ENCODE assay signal across 31 mouse cellular contexts in the genomic region with DNA sequence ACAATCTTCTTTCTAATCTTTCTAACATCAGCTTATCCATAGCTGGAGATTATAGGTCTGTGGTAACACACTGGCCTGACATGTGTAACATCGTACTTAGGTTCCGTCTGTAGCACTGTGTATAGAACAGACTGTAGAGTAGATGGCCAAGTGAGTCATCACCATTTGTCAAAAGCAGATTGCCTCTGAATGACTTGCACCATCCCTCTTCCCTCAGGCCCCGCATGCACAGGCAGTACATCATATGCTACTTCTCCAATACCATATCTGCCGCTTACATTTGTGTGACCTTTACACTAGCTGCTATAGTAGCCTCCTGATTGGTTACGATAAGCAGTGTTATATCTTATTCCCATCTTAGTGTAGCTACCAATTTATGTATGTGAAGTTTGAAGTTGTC. TPM values are rescaled to one million over a fixed set of nuclear protein-coding genes. Genes with fewer than 3 reads are reported as not detected.
A peak's percentile ranks its signal among the peaks of the same experiment; 100 is the strongest.
DNase-seq lines count a peak whose midpoint lies in the region; ATAC-seq and TF ChIP-seq lines count a peak whose summit lies in the region.
"Had no signal": no experiment of that assay in that cellular context is flagged by ENCODE, and none has a peak within 500 bp of the region (broad histone marks: within the 10 kb centered on the region; RNA-seq: fewer than 3 reads in every experiment).

No protein-coding gene starts in this region.

- H3K4me1 ChIP-seq in forebrain, postnatal 0 days (ENCODE audit: insufficient read depth), result no peaks in the 10 kb centered on the region
- no peaks in the 10 kb centered on the region for H3K4me1 ChIP-seq in forebrain, embryonic 14.5 days (ENCODE audit: control insufficient read depth, insufficient read depth, low read length)
- peaks cover 21% of the 10 kb centered on the region for H3K4me1 ChIP-seq in megakaryocyte, embryonic 14.5 days
- H3K4me1 ChIP-seq: embryonic facial prominence, embryonic 10.5 days; embryonic facial prominence, embryonic 15.5 days; forebrain, embryonic 13.5 days; hindbrain, embryonic 10.5 days; kidney, embryonic 15.5 days; limb, embryonic 12.5 days; liver, embryonic 15.5 days; lung, embryonic 15.5 days; midbrain, embryonic 13.5 days had no signal

- TF ChIP-seq CTCF in forebrain, postnatal 0 days (IDR thresholded peaks at IDR 0.05; ENCODE audit: low read depth), result no peak

- no peak overlapping the region for H3K4me2 ChIP-seq in forebrain, postnatal 0 days (ENCODE audit: low read depth)
- H3K4me2 ChIP-seq in forebrain, embryonic 14.5 days (ENCODE audit: low read length), result no peak overlapping the region
- H3K4me2 ChIP-seq: embryonic facial prominence, embryonic 15.5 days; forebrain, embryonic 13.5 days; heart, embryonic 13.5 days; hindbrain, embryonic 15.5 days; kidney, embryonic 15.5 days; limb, embryonic 12.5 days; liver, embryonic 15.5 days; lung, embryonic 15.5 days; midbrain, embryonic 13.5 days had no signal

- no peak overlapping the region for H3K4me3 ChIP-seq in forebrain, postnatal 0 days (ENCODE audit: low read depth, low read length)
- no peak overlapping the region for H3K4me3 ChIP-seq in forebrain, embryonic 14.5 days (ENCODE audit: low read depth, low read length)
- peak overlapping the region; percentile 15 for H3K4me3 ChIP-seq in megakaryocyte, embryonic 14.5 days (replicated peaks)
- H3K4me3 ChIP-seq: embryonic facial prominence, embryonic 10.5 days; embryonic facial prominence, embryonic 15.5 days; forebrain, embryonic 13.5 days; heart, embryonic 13.5 days; hindbrain, embryonic 10.5 days; hindbrain, embryonic 15.5 days; kidney, embryonic 15.5 days; left cerebral cortex, adult 2 months; limb, embryonic 12.5 days; liver, embryonic 15.5 days; lung, embryonic 15.5 days; midbrain, embryonic 13.5 days had no signal

- H3K9ac ChIP-seq in forebrain, postnatal 0 days, result no peak overlapping the region
- no peak overlapping the region for H3K9ac ChIP-seq in forebrain, embryonic 14.5 days (ENCODE audit: low read length)
- H3K9ac ChIP-seq: embryonic facial prominence, embryonic 15.5 days; forebrain, embryonic 13.5 days; heart, embryonic 13.5 days; hindbrain, embryonic 15.5 days; kidney, embryonic 15.5 days; limb, embryonic 12.5 days; liver, embryonic 15.5 days; lung, embryonic 15.5 days; midbrain, embryonic 13.5 days had no signal

- H3K36me3 ChIP-seq in forebrain, postnatal 0 days (ENCODE audit: insufficient read depth), result no peaks in the 10 kb centered on the region
- H3K36me3 ChIP-seq in forebrain, embryonic 14.5 days (ENCODE audit: control insufficient read depth, insufficient read depth, low read length), result no peaks in the 10 kb centered on the region
- no peaks in the 10 kb centered on the region for H3K36me3 ChIP-seq in megakaryocyte, embryonic 14.5 days (replicated peaks; ENCODE audit: low read length)
- H3K36me3 ChIP-seq: embryonic facial prominence, embryonic 10.5 days; embryonic facial prominence, embryonic 15.5 days; hindbrain, embryonic 10.5 days; hindbrain, embryonic 15.5 days; kidney, embryonic 15.5 days; limb, embryonic 12.5 days; liver, embryonic 15.5 days; lung, embryonic 15.5 days; midbrain, embryonic 13.5 days had no signal

- no peaks in the 10 kb centered on the region for H3K9me3 ChIP-seq in forebrain, postnatal 0 days (ENCODE audit: low read length)
- no peaks in the 10 kb centered on the region for H3K9me3 ChIP-seq in forebrain, embryonic 14.5 days (replicated peaks; ENCODE audit: control insufficient read depth, low read length)
- no peaks in the 10 kb centered on the region for H3K9me3 ChIP-seq in megakaryocyte, embryonic 14.5 days
- H3K9me3 ChIP-seq: embryonic facial prominence, embryonic 10.5 days; embryonic facial prominence, embryonic 15.5 days; forebrain, embryonic 13.5 days; heart, embryonic 13.5 days; hindbrain, embryonic 10.5 days; hindbrain, embryonic 15.5 days; kidney, embryonic 15.5 days; limb, embryonic 12.5 days; liver, embryonic 15.5 days; lung, embryonic 15.5 days; midbrain, embryonic 13.5 days had no signal

- WGBS in forebrain, postnatal 0 days, result 93% methylated on average over 5 of the region's 5 CpGs
- 96% methylated on average over 5 of the region's 5 CpGs for WGBS in forebrain, embryonic 14.5 days

- ATAC-seq in forebrain, postnatal 0 days, result peak; percentile 51; the same call in 1 of the 2 replicates
- ATAC-seq in forebrain, embryonic 14.5 days, result no peak
- no peak for ATAC-seq in megakaryocyte, adult 5-6 weeks (ENCODE audit: poor library complexity, severe bottlenecking)
- ATAC-seq: forebrain, embryonic 13.5 days; inflammation-experienced regulatory T-cells, adult 6 months; midbrain, embryonic 13.5 days had no signal

- no peak for DNase-seq in forebrain, postnatal 0 days
- DNase-seq in forebrain, embryonic 14.5 days (ENCODE audit: low spot score), result no peak
- DNase-seq in gonadal fat pad, adult 2 months (ENCODE audit: low read depth), result peak; percentile 70
- DNase-seq in gastrocnemius, postnatal 4 days (ENCODE audit: low spot score in 2 of 2), result no peak
- DNase-seq in urinary bladder, postnatal 14 days (ENCODE audit: low spot score), result no peak
- DNase-seq: adrenal gland, postnatal 10 days; B cell, adult 2 months; cerebellum, adult 11-12 months; cerebellum, adult 9-11 months; gastrocnemius, postnatal 25 days; heart, postnatal 14 days; kidney, adult 11 months; kidney, postnatal 25 days; retina, postnatal 1 day; right cerebral cortex, postnatal 14 days; thymus, postnatal 4 days had no signal

- no peaks in the 10 kb centered on the region for H3K27me3 ChIP-seq in forebrain, postnatal 0 days (ENCODE audit: insufficient read depth, low read length)
- no peaks in the 10 kb centered on the region for H3K27me3 ChIP-seq in forebrain, embryonic 14.5 days (replicated peaks; ENCODE audit: control insufficient read depth, insufficient read depth, low read length)
- no peaks in the 10 kb centered on the region for H3K27me3 ChIP-seq in megakaryocyte, embryonic 14.5 days (replicated peaks)
- H3K27me3 ChIP-seq: embryonic facial prominence, embryonic 15.5 days; forebrain, embryonic 13.5 days; heart, embryonic 13.5 days; hindbrain, embryonic 15.5 days; kidney, embryonic 15.5 days; limb, embryonic 12.5 days; liver, embryonic 15.5 days; lung, embryonic 15.5 days; midbrain, embryonic 13.5 days had no signal

- H3K27ac ChIP-seq in forebrain, postnatal 0 days (ENCODE audit: low read depth, low read length), result no peak overlapping the region
- no peak overlapping the region for H3K27ac ChIP-seq in forebrain, embryonic 14.5 days (ENCODE audit: low read depth, low read length)
- H3K27ac ChIP-seq: embryonic facial prominence, embryonic 10.5 days; embryonic facial prominence, embryonic 15.5 days; forebrain, embryonic 13.5 days; hindbrain, embryonic 10.5 days; hindbrain, embryonic 15.5 days; kidney, embryonic 15.5 days; left cerebral cortex, adult 2 months; limb, embryonic 12.5 days; liver, embryonic 15.5 days; lung, embryonic 15.5 days; midbrain, embryonic 13.5 days had no signal

RNA-seq across cellular contexts. Expression of gene Yars2, which starts 41.9 kb away (rescaled TPM):
- 33.1 and 34.5 TPM in 2 replicates for total RNA-seq in forebrain, postnatal 0 days (2014; rRNA removed)
- 26.3 and 28.1 TPM in 2 replicates for polyA plus RNA-seq in forebrain, postnatal 0 days (2015; fragmentation: Nextera tagmentation; extraction: Ambion mirVana)
- polyA plus RNA-seq in forebrain, embryonic 14.5 days (2014; fragmentation: Nextera tagmentation; extraction: Ambion mirVana), result 24.8 and 27.2 TPM in 2 replicates
- polyA plus RNA-seq in megakaryocyte, embryonic 14.5 days (2012; ENCODE audit: insufficient read depth, low replicate concordance), result 20.8 and 21.5 TPM in 2 replicates
- 17.6 and 22.9 TPM in 2 replicates for total RNA-seq in megakaryocyte, adult 5-6 weeks (2015)
- 6.8 and 10.4 TPM in 2 replicates for total RNA-seq in megakaryocyte, adult 5-6 weeks (2017)
- polyA plus RNA-seq in gonadal fat pad, adult 2 months (2012; rRNA removed), result 14.3 and 14.8 TPM in 2 replicates
- 10 to 100 TPM; 17.1 to 19.5 TPM for total RNA-seq in gastrocnemius, postnatal 4 days (2021)

RNA-seq across cellular contexts. Expression of gene Pkp2, which starts 47.8 kb away (rescaled TPM):
- 1.7 and 1.8 TPM in 2 replicates for total RNA-seq in forebrain, postnatal 0 days (2014; rRNA removed)
- polyA plus RNA-seq in forebrain, postnatal 0 days (2015; fragmentation: Nextera tagmentation; extraction: Ambion mirVana), result 0.53 and 0.84 TPM in 2 replicates
- 0.84 and 0.91 TPM in 2 replicates for polyA plus RNA-seq in forebrain, embryonic 14.5 days (2014; fragmentation: Nextera tagmentation; extraction: Ambion mirVana)
- 0.26 TPM in 1 of 2 replicates, not detected in the other for polyA plus RNA-seq in megakaryocyte, embryonic 14.5 days (2012; ENCODE audit: insufficient read depth, low replicate concordance)
- 0.07 TPM in 1 of 2 replicates, not detected in the other for total RNA-seq in megakaryocyte, adult 5-6 weeks (2015)
- 0.12 TPM in 1 of 2 replicates, not detected in the other for total RNA-seq in megakaryocyte, adult 5-6 weeks (2017)
- 36.0 and 45.9 TPM in 2 replicates for polyA plus RNA-seq in gonadal fat pad, adult 2 months (2012; rRNA removed)
- 1 to 10 TPM; 1.2 to 1.3 TPM for total RNA-seq in gastrocnemius, postnatal 4 days (2021)
- polyA plus RNA-seq: inflammation-experienced regulatory T-cells, adult 6 months had no signal

Comparison
In these comparisons a context has a peak if more than half of its experiments do, and no peak if none do; other contexts are left out.
1. RNA of gene Pkp2, which starts 47.8 kb away (polyA plus RNA-seq): 36.0 to 45.9 TPM in gonadal fat pad, adult 2 months; 0.84 to 0.91 TPM in forebrain, embryonic 14.5 days, 0.53 to 0.84 TPM in forebrain, postnatal 0 days and 0.26 TPM in megakaryocyte, embryonic 14.5 days; every median in the first group is over 10 times any median in the second.